Mouse (Mus musculus): ENCODE results near the gene Snx4.
A peak's percentile ranks its signal among the peaks of the same experiment; 100 is the strongest.

Gene Snx4

GRCm38 (mm10) chr16:33344875-33345274 is 93.6 kb downstream of the Snx4 start:
- peak; percentile 50 for DNase-seq

- no peak for DNase-seq
Observed at GRCm38 (mm10) chr16:33346376-33346775, 95.1 kb downstream of the Snx4 start.

- no peak for DNase-seq
Observed at GRCm38 (mm10) chr16:33347134-33347533, 95.9 kb downstream of the Snx4 start.
